Mouse (Mus musculus) spleen, postnatal 14 days (tissue): Measurements from ENCODE around the gene Agfg1.

ENCODE experiments used
- DNase-seq, 2 experiments: peaks; one replicate each; pipeline ENCODE4 v3.0.0; 2021 to 2022; ENCODE audit warnings: low spot score in 2 of 2

The Agfg1 gene

GRCm38 (mm10) chr1:82825256-82825655 is 14.0 kb upstream of the Agfg1 start:
- no peak for DNase-seq

- DNase-seq: no peak
These were observed 13.5 kb upstream of the Agfg1 start for GRCm38 (mm10) chr1:82825783-82826182.

GRCm38 (mm10) chr1:82826911-82827310 is 12.4 kb upstream of the Agfg1 start:
- no peak for DNase-seq

GRCm38 (mm10) chr1:82830771-82831170 is 8.5 kb upstream of the Agfg1 start:
- DNase-seq: no peak

GRCm38 (mm10) chr1:82831547-82832240 is 7.6 kb upstream of the Agfg1 start:
- DNase-seq: no peak

GRCm38 (mm10) chr1:82832495-82833021 is 6.7 kb upstream of the Agfg1 start:
- DNase-seq: no peak

- no peak for DNase-seq
These were observed 5.8 kb upstream of the Agfg1 start for GRCm38 (mm10) chr1:82833501-82833900.

GRCm38 (mm10) chr1:82834572-82834971 is 4.7 kb upstream of the Agfg1 start:
- DNase-seq: peak in 1 of 2 experiments; percentile 45

GRCm38 (mm10) chr1:82836342-82837217 is 2.7 kb upstream of the Agfg1 start:
- peak in 1 of 2 experiments; percentile 22 for DNase-seq

GRCm38 (mm10) chr1:82837579-82837978 is 1.7 kb upstream of the Agfg1 start:
- DNase-seq: no peak

- no peak for DNase-seq
These were observed 601 bp upstream of the Agfg1 start for GRCm38 (mm10) chr1:82838469-82839295.

- peak in 1 of 2 experiments; percentile 46 for DNase-seq
These were observed 535 bp downstream of the Agfg1 start for GRCm38 (mm10) chr1:82839614-82840421.

- no peak for DNase-seq
These were observed 16.4 kb downstream of the Agfg1 start for GRCm38 (mm10) chr1:82855729-82856128.

GRCm38 (mm10) chr1:82858236-82858635 is 19.0 kb downstream of the Agfg1 start:
- DNase-seq: no peak

- no peak for DNase-seq
These were observed 21.1 kb downstream of the Agfg1 start for GRCm38 (mm10) chr1:82860391-82860790.

GRCm38 (mm10) chr1:82870202-82870601 is 30.9 kb downstream of the Agfg1 start:
- DNase-seq: no peak

GRCm38 (mm10) chr1:82879172-82879571 is 39.9 kb downstream of the Agfg1 start:
- no peak for DNase-seq

GRCm38 (mm10) chr1:82880196-82880595 is 40.9 kb downstream of the Agfg1 start:
- no peak for DNase-seq

GRCm38 (mm10) chr1:82893269-82893668 is 54.0 kb downstream of the Agfg1 start:
- no peak for DNase-seq

- DNase-seq: no peak
These were observed 61.3 kb downstream of the Agfg1 start for GRCm38 (mm10) chr1:82900567-82900966.

- no peak for DNase-seq
These were observed 61.9 kb downstream of the Agfg1 start for GRCm38 (mm10) chr1:82901201-82901600.
